In genomic region chr9:98401611-98402010, GRCm38 (mm10) we compare ENCODE assay signal across 33 mouse cellular contexts. TPM values are rescaled to one million over a fixed set of nuclear protein-coding genes. Genes with fewer than 3 reads are reported as not detected.
"Had no signal": no experiment of that assay in that cellular context is flagged by ENCODE, and none has a peak within 500 bp of the region (broad histone marks: within the 10 kb centered on the region; RNA-seq: fewer than 3 reads in every experiment).

No protein-coding gene starts in this region.

- H3K4me3 ChIP-seq: left cerebral cortex, adult 2 months; limb, embryonic 10.5 days; limb, embryonic 12.5 days; limb, embryonic 13.5 days; limb, embryonic 15.5 days; liver, embryonic 12.5 days; liver, embryonic 13.5 days; liver, embryonic 15.5 days; lung, embryonic 15.5 days; megakaryocyte, embryonic 14.5 days; midbrain, embryonic 10.5 days; midbrain, embryonic 12.5 days; midbrain, embryonic 13.5 days; midbrain, embryonic 15.5 days; myocyte; neural tube, embryonic 12.5 days had no signal

- H3K9ac ChIP-seq: limb, embryonic 12.5 days; limb, embryonic 13.5 days; limb, embryonic 15.5 days; liver, embryonic 12.5 days; liver, embryonic 13.5 days; liver, embryonic 14.5 days; liver, embryonic 15.5 days; liver, postnatal 0 days; lung, embryonic 14.5 days; lung, embryonic 15.5 days; midbrain, embryonic 12.5 days; midbrain, embryonic 13.5 days; midbrain, embryonic 15.5 days; neural tube, embryonic 12.5 days had no signal

- H3K36me3 ChIP-seq: limb, embryonic 10.5 days; limb, embryonic 12.5 days; limb, embryonic 13.5 days; limb, embryonic 15.5 days; lung, embryonic 15.5 days; midbrain, embryonic 10.5 days; midbrain, embryonic 12.5 days; midbrain, embryonic 13.5 days; midbrain, embryonic 15.5 days; neural tube, embryonic 12.5 days had no signal

- H3K27me3 ChIP-seq: limb, embryonic 12.5 days; limb, embryonic 13.5 days; limb, embryonic 15.5 days; liver, embryonic 12.5 days; liver, embryonic 13.5 days; liver, embryonic 15.5 days; lung, embryonic 15.5 days; megakaryocyte, embryonic 14.5 days; midbrain, embryonic 12.5 days; midbrain, embryonic 13.5 days; midbrain, embryonic 15.5 days; neural tube, embryonic 12.5 days had no signal

- ATAC-seq: liver, embryonic 12.5 days; liver, postnatal 0 days; lung, postnatal 0 days; midbrain, embryonic 13.5 days; midbrain, embryonic 15.5 days; midbrain, embryonic 16.5 days had no signal

- H3K4me2 ChIP-seq: limb, embryonic 12.5 days; limb, embryonic 13.5 days; limb, embryonic 15.5 days; liver, embryonic 11.5 days; liver, embryonic 12.5 days; liver, embryonic 13.5 days; liver, embryonic 15.5 days; lung, embryonic 14.5 days; lung, embryonic 15.5 days; midbrain, embryonic 12.5 days; midbrain, embryonic 13.5 days; midbrain, embryonic 15.5 days; neural tube, embryonic 12.5 days had no signal

- DNase-seq: left cerebral cortex, postnatal 4 days; liver; liver, embryonic 13.5 days; liver, postnatal 0 days; lung, adult 18-20 months; lung, adult 2 months; lung, embryonic 14.5 days; lung, postnatal 10 days; lung, postnatal 14 days; lung, postnatal 4 days; midbrain, embryonic 14.5 days had no signal

- H3K27ac ChIP-seq: limb, embryonic 10.5 days; limb, embryonic 12.5 days; limb, embryonic 13.5 days; limb, embryonic 15.5 days; liver, embryonic 12.5 days; liver, embryonic 13.5 days; liver, embryonic 14.5 days; liver, embryonic 15.5 days; lung, embryonic 15.5 days; macrophage; midbrain, embryonic 10.5 days; midbrain, embryonic 12.5 days; midbrain, embryonic 13.5 days; midbrain, embryonic 15.5 days; neural tube, embryonic 12.5 days had no signal

- H3K4me1 ChIP-seq: limb, embryonic 10.5 days; limb, embryonic 12.5 days; limb, embryonic 13.5 days; lung, embryonic 15.5 days; midbrain, embryonic 10.5 days; midbrain, embryonic 12.5 days; midbrain, embryonic 13.5 days; neural tube, embryonic 12.5 days had no signal

- H3K9me3 ChIP-seq: limb, embryonic 10.5 days; limb, embryonic 12.5 days; limb, embryonic 13.5 days; limb, embryonic 15.5 days; liver, embryonic 12.5 days; liver, embryonic 13.5 days; liver, embryonic 15.5 days; lung, embryonic 15.5 days; megakaryocyte, embryonic 14.5 days; midbrain, embryonic 10.5 days; midbrain, embryonic 12.5 days; midbrain, embryonic 13.5 days; midbrain, embryonic 15.5 days; neural tube, embryonic 12.5 days had no signal

RNA-seq across cellular contexts. Expression of gene Rbp1, which starts 21.1 kb away (rescaled TPM):
- total RNA-seq: megakaryocyte, adult 5-6 weeks; monocyte, adult 5-6 weeks had no signal
